Mouse (Mus musculus) brain, embryonic 14.5 days (tissue): ENCODE data around the gene Osbp.

Experiments
- CTCF ChIP-seq: fragments of 200-500 bp; IDR thresholded peaks from 2 replicates; pipeline ENCODE4 v1.5.1; 2012; ENCODE audit warnings: inconsistent platforms, mild to moderate bottlenecking, moderate library complexity, borderline replicate concordance; ENCODE audit not compliant: insufficient read depth, insufficient read length; ENCODE audit errors: extremely low read depth
- POLR2A ChIP-seq: fragments of 200-500 bp; IDR thresholded peaks from 2 replicates; pipeline ENCODE4 v1.6.1; 2012; ENCODE audit warnings: mild to moderate bottlenecking, inconsistent platforms, borderline replicate concordance; ENCODE audit not compliant: poor library complexity, insufficient read depth, insufficient read length, severe bottlenecking; ENCODE audit errors: extremely low read depth

- TF ChIP-seq POLR2A (no peak), CTCF (no peak)
Measured at GRCm38 (mm10) chr19:12026606-12027005, 60.9 kb downstream of the Osbp start.
